Mouse (Mus musculus) heart, postnatal 10 days (tissue): ENCODE measurements at regions not wholly inside any gene's neighbourhood (a gene's known extent, or its start where the extent isn't known, plus 50 kb on each side); places are given as distances from the start of the nearest gene placed in this dataset.

Source experiments
- DNase-seq, 2 experiments: peaks; one replicate each; pipeline ENCODE4 v3.0.0; 2021
- intact Hi-C: fragments of 180-260 bp; cut with DNase I; formaldehyde crosslinking; loops from one replicate; pipeline ENCODE4 v1.15.1; 2025

GRCm38 (mm10) chr2:51250798-51251197 lies 101.9 kb upstream of the Rnd3 start:
- intact Hi-C loops: no loop called here
- DNase-seq: no peak

GRCm38 (mm10) chr2:51241573-51241972 lies 92.7 kb upstream of the Rnd3 start:
- intact Hi-C loops: no loop called here
- DNase-seq: no peak

GRCm38 (mm10) chr2:51240000-51240399 lies 91.1 kb upstream of the Rnd3 start:
- no peak for DNase-seq
- intact Hi-C loops: no loop called here

- no peak for DNase-seq
- intact Hi-C loops: no loop called here
Measured at GRCm38 (mm10) chr2:51238992-51239391, 90.1 kb upstream of the Rnd3 start.

- intact Hi-C loops: no loop called here
- no peak for DNase-seq
Measured at GRCm38 (mm10) chr2:51238131-51238931, 89.4 kb upstream of the Rnd3 start.

- intact Hi-C loops: no loop called here
- peak; percentile 16 to 30 for DNase-seq
Measured at GRCm38 (mm10) chr2:51237451-51237850, 88.5 kb upstream of the Rnd3 start.

GRCm38 (mm10) chr2:51236852-51237251 lies 87.9 kb upstream of the Rnd3 start:
- intact Hi-C loops: no loop called here
- no peak for DNase-seq

GRCm38 (mm10) chr2:51234427-51234826 lies 85.5 kb upstream of the Rnd3 start:
- intact Hi-C loops: no loop called here
- no peak for DNase-seq

- intact Hi-C loops: no loop called here
- peak in 1 of 2 experiments; percentile 12 for DNase-seq
Measured at GRCm38 (mm10) chr2:51222851-51223250, 73.9 kb upstream of the Rnd3 start.

- DNase-seq: no peak
- intact Hi-C loops: no loop called here
Measured at GRCm38 (mm10) chr2:51219714-51220113, 70.8 kb upstream of the Rnd3 start.

- intact Hi-C loops: no loop called here
- DNase-seq: no peak
Measured at GRCm38 (mm10) chr2:51207150-51208022, 58.5 kb upstream of the Rnd3 start.

- DNase-seq: no peak
Measured at GRCm38 (mm10) chr2:51206332-51206731, 57.4 kb upstream of the Rnd3 start.

More at GRCm38 (mm10) chr2:51206332-51206731, 57.4 kb upstream of the Rnd3 start:
- intact Hi-C loops: no loop called here
